Mouse (Mus musculus): ENCODE results near the gene 1700012P22Rik. TPM values are rescaled to one million over a fixed set of nuclear protein-coding genes. Genes with fewer than 3 reads are reported as not detected.

Gene 1700012P22Rik
- total and polyA plus RNA-seq, 3 experiments = not detected

DNA sequence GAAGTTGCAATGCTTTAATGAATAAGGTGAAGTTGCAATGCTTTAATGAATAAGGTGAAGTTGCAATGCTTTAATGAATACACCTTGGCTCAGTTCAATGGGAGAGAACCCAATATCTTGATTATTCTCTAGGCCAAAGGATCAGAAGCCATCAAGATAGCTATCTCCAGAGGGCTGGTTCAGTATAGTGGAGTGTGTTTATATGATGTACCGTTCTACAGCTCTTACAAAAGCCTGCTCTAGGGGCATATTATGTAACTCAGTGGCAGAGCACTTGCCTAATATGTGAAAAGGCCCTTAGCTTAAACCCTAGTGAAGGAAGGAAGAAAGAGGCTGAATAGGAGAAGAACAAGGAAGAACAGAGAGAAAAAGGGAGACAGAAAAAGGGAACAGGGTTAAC, 3.0 kb upstream of the 1700012P22Rik start:
- DNase-seq (ENCODE audit: low spot score) (no peak), ATAC-seq (ENCODE audit: extremely low read depth, insufficient number of reproducible peaks, low FRiP score, poor library complexity, severe bottlenecking) (no peak)
- TF ChIP-seq TAL1 (conservative IDR thresholded peaks at IDR 0.05; ENCODE audit: low read depth, low read length) (no peak), GATA1 (IDR thresholded peaks at IDR 0.05; ENCODE audit: borderline replicate concordance, low read length) (no peak), GATA2 (IDR thresholded peaks at IDR 0.05; ENCODE audit: borderline replicate concordance, low read depth, low read length) (no peak), CTCF (IDR thresholded peaks at IDR 0.05; ENCODE audit: low read depth, low read length) (no peak), POLR2AphosphoS5 (IDR thresholded peaks at IDR 0.05; ENCODE audit: insufficient replicate concordance, low read depth, low read length) (no peak)
- H3K4me1 ChIP-seq (ENCODE audit: insufficient read depth, low read depth, low read length) = no peaks in the 10 kb centered on the region
- H3K36me3 ChIP-seq (replicated peaks) = no peaks in the 10 kb centered on the region
- no peak overlapping the region for H3K4me3 ChIP-seq (ENCODE audit: low read depth, low read length)
- peaks cover 36% of the 10 kb centered on the region for H3K9me3 ChIP-seq (replicated peaks)
- no peaks in the 10 kb centered on the region for H3K27me3 ChIP-seq (ENCODE audit: insufficient read depth, low read length)

DNA sequence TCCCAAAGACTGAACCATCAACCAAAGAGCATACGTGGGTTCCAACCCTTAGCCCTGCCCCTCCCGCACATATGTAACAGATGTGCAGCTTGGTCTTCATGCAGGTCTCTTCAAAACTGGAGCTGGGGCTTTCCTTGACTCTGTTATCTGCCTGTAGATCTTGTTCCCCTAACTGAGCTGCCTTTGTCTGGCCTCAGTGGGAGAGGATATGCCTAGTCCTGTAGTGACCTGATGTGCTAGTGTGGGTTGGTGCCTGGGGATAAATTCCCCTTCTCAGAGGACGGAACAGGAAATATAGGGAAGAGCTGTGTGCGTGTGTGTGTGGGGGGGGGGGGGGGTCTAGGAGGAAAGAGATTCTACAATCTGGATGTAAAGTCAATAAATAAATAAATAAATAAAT, 2.5 kb upstream of the 1700012P22Rik start:
- ATAC-seq (ENCODE audit: extremely low read depth, insufficient number of reproducible peaks, low FRiP score, poor library complexity, severe bottlenecking) (no peak), DNase-seq (ENCODE audit: low spot score) (no peak)
- TF ChIP-seq GATA2 (IDR thresholded peaks at IDR 0.05; ENCODE audit: borderline replicate concordance, low read depth, low read length) = no peak
- TF ChIP-seq CTCF (IDR thresholded peaks at IDR 0.05; ENCODE audit: low read depth, low read length) = no peak
- no peak for TF ChIP-seq POLR2AphosphoS5 (IDR thresholded peaks at IDR 0.05; ENCODE audit: insufficient replicate concordance, low read depth, low read length)
- no peak for TF ChIP-seq GATA1 (IDR thresholded peaks at IDR 0.05; ENCODE audit: borderline replicate concordance, low read length)
- TF ChIP-seq TAL1 (conservative IDR thresholded peaks at IDR 0.05; ENCODE audit: low read depth, low read length) = no peak
- Histone ChIP-seq H3K27me3 (ENCODE audit: insufficient read depth, low read length) (no peaks in the 10 kb centered on the region), H3K4me1 (ENCODE audit: insufficient read depth, low read depth, low read length) (no peaks in the 10 kb centered on the region), H3K4me3 (ENCODE audit: low read depth, low read length) (no peak overlapping the region), H3K9me3 (replicated peaks) (peaks cover 35% of the 10 kb centered on the region), H3K36me3 (replicated peaks) (no peaks in the 10 kb centered on the region)

DNA sequence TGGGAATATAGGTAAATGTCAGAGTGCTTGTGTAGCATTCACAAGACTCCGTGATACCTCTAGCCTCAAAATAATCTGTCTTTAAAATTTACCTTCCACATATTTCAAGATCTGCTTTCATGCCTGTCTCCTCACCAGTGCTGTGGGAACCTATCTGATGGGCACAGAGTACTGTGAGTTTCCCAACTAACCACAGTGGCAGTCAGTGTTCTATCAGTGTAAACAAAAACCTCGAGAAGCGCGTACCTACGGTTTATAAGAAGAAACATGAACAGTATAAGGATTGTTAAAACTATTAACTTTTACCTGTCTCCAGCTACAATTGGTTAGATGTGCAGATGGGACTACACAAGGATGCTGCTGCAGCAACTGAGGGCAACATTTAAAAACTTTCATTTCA, 5.4 kb downstream of the 1700012P22Rik start:
- DNase-seq (ENCODE audit: low spot score) (no peak), ATAC-seq (ENCODE audit: extremely low read depth, insufficient number of reproducible peaks, low FRiP score, poor library complexity, severe bottlenecking) (no peak)
- Histone ChIP-seq H3K4me3 (ENCODE audit: low read depth, low read length) (no peak overlapping the region), H3K9me3 (replicated peaks) (peaks cover 12% of the 10 kb centered on the region), H3K4me1 (ENCODE audit: insufficient read depth, low read depth, low read length) (no peaks in the 10 kb centered on the region), H3K27me3 (ENCODE audit: insufficient read depth, low read length) (no peaks in the 10 kb centered on the region), H3K36me3 (replicated peaks) (no peaks in the 10 kb centered on the region)
- TF ChIP-seq CTCF (IDR thresholded peaks at IDR 0.05; ENCODE audit: low read depth, low read length) = no peak
- TF ChIP-seq TAL1 (conservative IDR thresholded peaks at IDR 0.05; ENCODE audit: low read depth, low read length) = no peak
- no peak for TF ChIP-seq GATA1 (IDR thresholded peaks at IDR 0.05; ENCODE audit: borderline replicate concordance, low read length)
- TF ChIP-seq POLR2AphosphoS5 (IDR thresholded peaks at IDR 0.05; ENCODE audit: insufficient replicate concordance, low read depth, low read length) = no peak
- no peak for TF ChIP-seq GATA2 (IDR thresholded peaks at IDR 0.05; ENCODE audit: borderline replicate concordance, low read depth, low read length)

DNA sequence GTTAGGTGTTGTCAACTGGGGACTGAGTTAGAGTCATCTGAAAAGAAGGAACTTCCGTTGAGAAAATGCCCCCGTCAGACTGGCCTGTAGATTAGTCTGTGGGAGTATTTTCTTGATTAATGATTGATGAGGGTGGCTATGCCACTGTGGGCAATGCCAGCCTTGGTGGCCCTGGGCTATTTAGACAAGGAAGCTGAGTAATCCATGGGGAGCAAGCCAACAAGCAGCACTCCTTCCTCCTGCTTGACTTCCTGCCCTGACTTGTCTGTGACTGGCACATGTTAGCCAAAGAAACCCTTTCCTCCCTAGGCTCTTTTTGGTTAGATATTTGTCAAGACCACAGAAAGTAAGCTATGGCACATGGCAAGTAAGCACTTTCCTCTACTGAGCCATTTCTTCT, 7.8 kb downstream of the 1700012P22Rik start:
- TF ChIP-seq TAL1 (conservative IDR thresholded peaks at IDR 0.05; ENCODE audit: low read depth, low read length) = no peak
- no peak for TF ChIP-seq POLR2AphosphoS5 (IDR thresholded peaks at IDR 0.05; ENCODE audit: insufficient replicate concordance, low read depth, low read length)
- no peak for TF ChIP-seq GATA1 (IDR thresholded peaks at IDR 0.05; ENCODE audit: borderline replicate concordance, low read length)
- no peak for TF ChIP-seq CTCF (IDR thresholded peaks at IDR 0.05; ENCODE audit: low read depth, low read length)
- TF ChIP-seq GATA2 (IDR thresholded peaks at IDR 0.05; ENCODE audit: borderline replicate concordance, low read depth, low read length) = no peak
- Histone ChIP-seq H3K36me3 (replicated peaks) (no peaks in the 10 kb centered on the region), H3K4me3 (ENCODE audit: low read depth, low read length) (no peak overlapping the region), H3K27me3 (ENCODE audit: insufficient read depth, low read length) (no peaks in the 10 kb centered on the region), H3K4me1 (ENCODE audit: insufficient read depth, low read depth, low read length) (no peaks in the 10 kb centered on the region), H3K9me3 (replicated peaks) (peaks cover 5% of the 10 kb centered on the region)
- no peak for ATAC-seq (ENCODE audit: extremely low read depth, insufficient number of reproducible peaks, low FRiP score, poor library complexity, severe bottlenecking)
- no peak for DNase-seq (ENCODE audit: low spot score)

DNA sequence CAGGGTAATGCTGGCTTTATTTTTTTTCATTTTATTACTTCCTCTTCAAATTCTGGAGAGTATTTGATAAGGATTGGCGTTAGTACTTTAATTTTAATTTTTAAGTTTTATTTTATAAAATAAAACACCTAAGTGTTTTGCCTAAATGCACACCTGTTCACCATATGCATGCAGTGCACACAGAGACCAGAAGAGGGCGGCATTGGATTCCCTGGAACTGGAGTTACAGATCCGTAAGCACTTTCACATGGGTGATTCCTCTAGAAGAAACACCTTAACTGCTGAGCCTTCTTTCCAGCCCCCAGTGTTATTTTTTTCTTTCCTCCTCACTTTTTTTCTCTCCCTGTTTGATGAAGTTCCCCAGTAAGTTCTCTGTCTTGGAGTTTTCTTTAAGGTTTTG, 9.7 kb downstream of the 1700012P22Rik start:
- no peak for ATAC-seq (ENCODE audit: extremely low read depth, insufficient number of reproducible peaks, low FRiP score, poor library complexity, severe bottlenecking)
- no peaks in the 10 kb centered on the region for H3K4me1 ChIP-seq (ENCODE audit: insufficient read depth, low read depth, low read length)
- H3K27me3 ChIP-seq (ENCODE audit: insufficient read depth, low read length) = no peaks in the 10 kb centered on the region
- no peak overlapping the region for H3K4me3 ChIP-seq (ENCODE audit: low read depth, low read length)
- TF ChIP-seq POLR2AphosphoS5 (IDR thresholded peaks at IDR 0.05; ENCODE audit: insufficient replicate concordance, low read depth, low read length) = no peak
- TF ChIP-seq GATA2 (IDR thresholded peaks at IDR 0.05; ENCODE audit: borderline replicate concordance, low read depth, low read length) = no peak
- TF ChIP-seq GATA1 (IDR thresholded peaks at IDR 0.05; ENCODE audit: borderline replicate concordance, low read length) = no peak
- no peak for TF ChIP-seq TAL1 (conservative IDR thresholded peaks at IDR 0.05; ENCODE audit: low read depth, low read length)
- TF ChIP-seq CTCF (IDR thresholded peaks at IDR 0.05; ENCODE audit: low read depth, low read length) = no peak
- no peak for DNase-seq (ENCODE audit: low spot score)
- H3K9me3 ChIP-seq (replicated peaks) = peaks cover 5% of the 10 kb centered on the region
- no peaks in the 10 kb centered on the region for H3K36me3 ChIP-seq (replicated peaks)

DNA sequence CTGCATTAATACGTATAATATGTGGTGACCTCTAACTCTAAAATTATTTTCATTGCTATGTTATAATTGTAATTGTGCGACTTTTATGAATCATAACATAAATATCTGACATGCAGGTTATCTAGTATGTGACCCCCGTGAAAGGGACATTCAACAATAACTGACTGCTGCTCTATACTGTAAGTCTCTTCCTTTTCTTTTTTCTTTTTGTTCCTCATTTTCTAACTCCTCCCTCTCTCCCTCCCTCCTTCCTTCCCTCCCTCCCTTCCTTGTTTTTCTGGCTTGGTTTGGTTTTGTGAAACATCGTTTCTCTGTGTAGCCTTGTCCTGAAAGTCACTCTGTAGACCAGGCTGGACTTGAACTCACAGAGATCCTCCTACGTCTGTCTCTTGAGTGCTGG, 14.0 kb downstream of the 1700012P22Rik start:
- Histone ChIP-seq H3K27me3 (ENCODE audit: insufficient read depth, low read length) (no peaks in the 10 kb centered on the region), H3K4me1 (ENCODE audit: insufficient read depth, low read depth, low read length) (no peaks in the 10 kb centered on the region), H3K9me3 (replicated peaks) (peaks cover 16% of the 10 kb centered on the region), H3K4me3 (ENCODE audit: low read depth, low read length) (no peak overlapping the region), H3K36me3 (replicated peaks) (no peaks in the 10 kb centered on the region)
- DNase-seq (ENCODE audit: low spot score) (no peak), ATAC-seq (ENCODE audit: extremely low read depth, insufficient number of reproducible peaks, low FRiP score, poor library complexity, severe bottlenecking) (no peak)
- TF ChIP-seq CTCF (IDR thresholded peaks at IDR 0.05; ENCODE audit: low read depth, low read length) (no peak), POLR2AphosphoS5 (IDR thresholded peaks at IDR 0.05; ENCODE audit: insufficient replicate concordance, low read depth, low read length) (no peak), GATA1 (IDR thresholded peaks at IDR 0.05; ENCODE audit: borderline replicate concordance, low read length) (no peak), TAL1 (conservative IDR thresholded peaks at IDR 0.05; ENCODE audit: low read depth, low read length) (no peak), GATA2 (IDR thresholded peaks at IDR 0.05; ENCODE audit: borderline replicate concordance, low read depth, low read length) (no peak)
